Mouse (Mus musculus) adrenal gland, adult 2 months (tissue): ENCODE results near the gene Magea4. TPM values are rescaled to one million over a fixed set of nuclear protein-coding genes. Genes with fewer than 3 reads are reported as not detected.

ENCODE experiments used
- DNase-seq: peaks from one replicate; pipeline ENCODE4 v3.0.0; 2021
- long read RNA-seq: library from polyadenylated mRNA; stranded (forward); transcript quantifications from one replicate; pipeline ENCODE4 v2.0.0, GENCODE M21; 2021
- microRNA-seq, 2 experiments: library from miRNA; unstranded; fragments of <30 nt; microRNA quantifications; one replicate each; pipeline ENCODE4 v1.2.0; 2021
- polyA plus RNA-seq: library from polyadenylated mRNA; depleted of rRNA; stranded (reverse); fragments of >200 nt; gene quantifications from 2 replicates; pipeline ENCODE4 v1.2.3, GENCODE M21; 2012; rRNA removed
- total RNA-seq, 2 experiments: library from RNA; stranded (reverse); gene quantifications; 2 replicates each; pipeline ENCODE4 v1.2.3; 2021

Magea4 gene
- total RNA-seq (not detected), polyA plus RNA-seq (not detected in 2 replicates)
- long read RNA-seq, result 0 reads

DNA sequence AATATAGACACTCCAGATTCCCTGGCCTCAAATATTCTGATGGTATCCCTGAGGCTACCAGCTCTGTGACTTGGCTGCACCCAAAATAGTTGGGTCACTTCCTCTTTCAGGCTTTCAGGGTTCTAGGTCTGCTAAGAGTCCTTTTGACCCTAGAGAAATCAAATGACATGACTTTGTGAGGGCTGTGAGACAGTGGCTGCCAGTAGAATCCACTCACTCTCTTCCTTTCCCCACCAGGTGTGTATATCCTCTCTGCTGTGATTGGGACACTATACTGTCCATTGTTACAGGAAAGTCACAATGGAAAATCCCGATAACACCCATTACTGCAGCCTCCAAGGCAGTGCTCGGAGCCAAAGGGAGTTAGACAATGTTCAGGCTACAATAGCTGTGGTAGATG lies at the start of gene Magea4:
Gene Magea4, plus strand, starts transcription at position 301 of the 400 bp plus-strand sequence.
- DNase-seq, result no peak

DNA sequence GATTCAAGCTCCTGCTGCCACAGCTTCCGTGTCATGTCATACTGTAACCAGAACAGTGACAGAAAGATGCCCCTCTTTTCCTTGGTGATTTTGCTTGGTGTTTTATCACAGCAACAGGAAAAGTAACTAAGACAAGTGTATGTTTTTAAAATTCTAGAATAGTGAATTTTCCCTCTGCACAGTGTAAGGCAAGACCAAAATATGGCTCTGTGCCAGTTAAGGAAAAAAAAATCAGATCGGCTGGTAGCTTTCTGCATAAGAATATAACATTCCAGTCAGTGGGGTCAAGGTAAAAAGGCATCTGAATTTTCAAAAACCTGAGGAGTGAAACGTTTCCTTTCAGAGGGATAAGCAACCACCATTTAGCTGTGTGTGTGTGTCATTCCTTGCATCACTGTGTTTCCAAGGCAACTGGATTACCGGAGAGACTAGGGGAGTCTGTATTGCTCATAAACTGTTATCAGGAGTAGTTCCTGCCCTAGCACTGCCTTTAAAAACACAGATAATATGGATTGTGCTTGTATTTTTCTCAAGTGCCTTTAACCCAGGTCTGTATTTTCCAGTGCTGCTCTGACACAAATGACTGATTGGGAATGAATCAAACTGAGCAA lies 18.8 kb upstream of the Magea4 start:
- DNase-seq, result no peak

DNA sequence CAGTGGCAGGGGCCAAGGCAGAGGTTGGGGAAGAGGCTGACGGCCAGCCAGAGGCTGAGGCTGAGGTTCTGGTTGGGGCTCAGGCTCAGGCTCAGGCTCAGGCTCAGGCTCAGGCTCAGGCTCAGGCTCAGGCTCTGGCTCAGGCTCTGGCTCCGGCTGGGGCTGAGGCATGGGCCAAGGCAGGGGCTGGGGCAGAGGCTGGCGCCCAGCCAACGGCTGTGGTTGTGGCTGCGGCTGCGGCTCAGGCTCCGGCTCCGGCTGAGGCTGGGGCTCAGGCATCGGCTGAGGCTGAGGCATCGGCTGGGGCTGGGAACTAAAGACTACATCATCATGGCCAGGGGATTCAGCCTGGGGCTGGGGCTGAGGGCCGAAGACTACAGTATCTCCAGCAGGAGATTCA lies 48.8 kb downstream of the Magea4 start:
- DNase-seq, result no peak

Small RNA genes within 50 kb of the gene (microRNA-seq; reads per million reads assigned to microRNA genes)
- gene Mir224 (72.4 to 92.2 reads per million in 2 experiments), gene Mir452 (7.9 to 8.7 reads per million in 2 experiments)

Other genes with a start within 250 kb of the Magea4 start
- gene Fate1, start 249.0 kb upstream of the Magea4 start, total RNA-seq, result not detected
- gene Fate1, start 249.0 kb upstream of the Magea4 start, polyA plus RNA-seq, result 0.21 TPM in 1 of 2 replicates, not detected in the other
- gene Cnga2, start 230.2 kb upstream of the Magea4 start, total RNA-seq, result not detected
- not detected in 2 replicates for gene Cnga2, start 230.2 kb upstream of the Magea4 start, polyA plus RNA-seq
- gene Gabre, start 52.8 kb downstream of the Magea4 start, total RNA-seq, result 1 to 10 TPM in 1 of 2 experiments, under 1 TPM in 1; 0.48 to 1.0 TPM
- gene Gabre, start 52.8 kb downstream of the Magea4 start, polyA plus RNA-seq, result 0.93 and 1.1 TPM in 2 replicates
- gene Magea10, start 164.8 kb downstream of the Magea4 start, total RNA-seq, result not detected
- not detected in 2 replicates for gene Magea10, start 164.8 kb downstream of the Magea4 start, polyA plus RNA-seq